Mouse (Mus musculus) heart, embryonic 14.5 days (tissue): ENCODE results near the gene Scube3. TPM values are rescaled to one million over a fixed set of nuclear protein-coding genes. Genes with fewer than 3 reads are reported as not detected.
A peak's percentile ranks its signal among the peaks of the same experiment; 100 is the strongest.

ENCODE experiments used
- ATAC-seq: fragments of 200-750 bp; cut with Nextera tagmentation; 2 replicates; pipeline ENCODE4 v1.8.0; 2017; ENCODE audit warnings: low read depth, moderate TSS enrichment; ENCODE audit not compliant: insufficient number of reproducible peaks, insufficient read depth, low FRiP score
- H3K27ac ChIP-seq, 2 experiments: fragments of 200-500 bp in 1 of 2; fragments of 300-500 bp in 1 of 2; sonication (generic) in 1 of 2; replicated peaks in 1 of 2; 2 replicates each; pipeline ENCODE4 v1.5.1; 2012 to 2014; ENCODE audit warnings: low read depth in 2 of 2, low read length in 2 of 2, control low read depth in 1 of 2, mild to moderate bottlenecking in 1 of 2, mixed read lengths in 1 of 2; ENCODE audit not compliant: control insufficient read depth in 1 of 2, insufficient read depth in 1 of 2
- H3K27me3 ChIP-seq: fragments of 300-500 bp; sonication (generic); 2 replicates; pipeline ENCODE4 v1.6.1; 2014; ENCODE audit warnings: mild to moderate bottlenecking, low read length, control low read depth; ENCODE audit not compliant: control insufficient read depth, insufficient read depth
- H3K36me3 ChIP-seq: fragments of 300-500 bp; sonication (generic); 2 replicates; pipeline ENCODE4 v1.6.1; 2014; ENCODE audit warnings: mild to moderate bottlenecking, control low read depth, low read length, mixed read lengths; ENCODE audit not compliant: control insufficient read depth, insufficient read depth
- H3K4me1 ChIP-seq, 2 experiments: fragments of 200-500 bp in 1 of 2; fragments of 300-500 bp in 1 of 2; sonication (generic) in 1 of 2; 2 replicates each; pipeline ENCODE4 v1.6.1; 2012 to 2014; ENCODE audit warnings: low read length in 2 of 2, control low read depth in 1 of 2, mixed read lengths in 1 of 2; ENCODE audit not compliant: control insufficient read depth in 2 of 2, insufficient read depth in 2 of 2
- H3K4me2 ChIP-seq: fragments of 300-500 bp; sonication (generic); 2 replicates; pipeline ENCODE4 v1.6.1; 2014; ENCODE audit warnings: mild to moderate bottlenecking, low read length
- H3K4me3 ChIP-seq, 2 experiments: fragments of 200-500 bp in 1 of 2; fragments of 300-500 bp in 1 of 2; sonication (generic) in 1 of 2; 2 replicates each; pipeline ENCODE4 v1.5.1; 2012 to 2014; ENCODE audit warnings: low read length in 2 of 2, mild to moderate bottlenecking in 2 of 2, control low read depth in 1 of 2, low read depth in 1 of 2, moderate library complexity in 1 of 2; ENCODE audit not compliant: control insufficient read depth in 1 of 2, insufficient read depth in 1 of 2
- H3K9ac ChIP-seq: fragments of 300-500 bp; sonication (generic); 2 replicates; pipeline ENCODE4 v1.6.1; 2014; ENCODE audit warnings: mild to moderate bottlenecking, low read length
- H3K9me3 ChIP-seq: fragments of 300-500 bp; sonication (generic); 2 replicates; pipeline ENCODE4 v1.6.1; 2016; ENCODE audit warnings: low read length, control low read depth; ENCODE audit not compliant: control insufficient read depth
- WGBS: fragments of 180-500 bp; shearing (Covaris S2); extraction: QIAGEN DNeasy Blood & Tissue Kit; methylation state at CpG from one replicate; pipeline ENCODE4 v1.1.7; 2014; 5-methylcytosine and 5-hydroxymethylcytosine counted together
- polyA plus RNA-seq: library from polyadenylated mRNA; unstranded; fragments of >200 nt; fragmentation: Nextera tagmentation; extraction: Ambion mirVana; gene quantifications from 2 replicates; pipeline ENCODE4 v1.2.1, GENCODE M21; 2014

Gene Scube3
- polyA plus RNA-seq, 1 experiment from 2014 or later: 1.4 TPM

DNA sequence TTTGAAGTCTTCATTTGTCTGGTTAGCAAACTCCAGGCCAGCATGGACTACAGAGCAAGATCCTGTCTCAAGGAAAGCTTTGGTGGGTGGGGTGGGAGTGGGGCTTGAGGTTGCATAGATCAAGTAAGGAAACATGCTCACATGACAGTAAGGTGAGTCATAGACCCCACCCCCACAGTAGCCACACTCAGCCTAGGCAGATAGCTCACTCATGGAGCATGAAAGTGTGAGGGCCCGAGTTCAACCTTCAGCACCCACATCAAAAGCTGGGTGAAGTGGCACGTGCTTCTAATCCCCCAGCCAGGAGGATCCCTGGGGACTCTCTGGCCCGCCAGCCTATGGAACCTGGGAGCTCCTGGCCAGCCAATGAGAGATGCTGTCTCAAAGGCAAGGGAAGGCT, 51.6 kb downstream of the Scube3 start:
- Histone ChIP-seq H3K4me1 (no peaks in the 10 kb centered on the region), H3K4me3 (no peak overlapping the region), H3K4me2 (no peak overlapping the region), H3K9ac (no peak overlapping the region), H3K9me3 (no peaks in the 10 kb centered on the region), H3K27me3 (no peaks in the 10 kb centered on the region), H3K36me3 (peaks cover 75% of the 10 kb centered on the region), H3K27ac (no peak overlapping the region)
- ATAC-seq: no peak
- 78% methylated on average over 3 of the region's 3 CpGs for whole genome bisulfite sequencing

DNA sequence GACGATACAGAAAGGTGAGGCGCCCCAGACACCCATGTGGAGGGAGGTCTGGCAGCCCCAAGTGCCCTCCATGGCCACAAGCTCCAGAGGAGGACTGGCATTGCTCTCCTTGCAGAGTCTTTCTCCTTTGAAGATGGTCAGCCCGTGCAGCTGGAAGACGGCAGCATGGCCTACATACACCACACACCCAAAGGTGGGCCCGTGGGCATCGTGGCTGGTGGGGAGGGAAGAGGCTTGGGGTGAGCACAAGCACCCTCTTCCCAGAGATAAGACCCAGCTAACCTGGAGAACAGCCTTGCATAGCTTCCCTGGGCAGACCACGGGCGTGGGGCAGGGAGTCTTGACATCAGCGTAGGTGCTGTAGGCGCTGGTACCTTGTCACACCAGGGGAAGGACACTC, 53.1 kb downstream of the Scube3 start:
- H3K27me3 ChIP-seq: no peaks in the 10 kb centered on the region
- no peak overlapping the region for H3K4me3 ChIP-seq
- H3K4me1 ChIP-seq: no peaks in the 10 kb centered on the region
- H3K9me3 ChIP-seq: no peaks in the 10 kb centered on the region
- H3K4me2 ChIP-seq: no peak overlapping the region
- no peak for ATAC-seq
- 94% methylated on average over 10 of the region's 10 CpGs for WGBS
- no peak overlapping the region for H3K27ac ChIP-seq
- H3K36me3 ChIP-seq: peaks cover 81% of the 10 kb centered on the region
- H3K9ac ChIP-seq: no peak overlapping the region

DNA sequence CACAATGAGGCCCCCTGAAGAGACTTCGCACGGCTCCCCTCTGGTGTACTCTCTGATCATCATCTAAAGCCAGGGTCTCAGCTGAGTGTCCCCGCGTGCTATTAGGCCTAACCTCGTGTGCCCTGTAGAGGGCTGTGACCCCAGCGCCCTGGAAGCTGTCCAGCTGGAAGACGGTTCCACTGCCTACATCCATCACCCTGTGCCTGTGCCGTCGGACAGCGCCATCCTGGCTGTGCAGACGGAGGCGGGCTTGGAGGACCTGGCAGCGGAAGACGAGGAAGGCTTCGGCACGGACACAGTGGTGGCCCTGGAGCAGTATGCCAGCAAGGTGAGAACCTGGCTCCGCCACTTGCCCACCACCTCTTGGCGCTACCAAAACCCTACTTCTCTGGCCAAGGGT, 55.7 kb downstream of the Scube3 start:
- Histone ChIP-seq H3K4me1 (no peaks in the 10 kb centered on the region), H3K4me2 (no peak overlapping the region), H3K9me3 (no peaks in the 10 kb centered on the region), H3K36me3 (peaks cover 85% of the 10 kb centered on the region), H3K4me3 (no peak overlapping the region), H3K9ac (no peak overlapping the region), H3K27me3 (no peaks in the 10 kb centered on the region), H3K27ac (no peak overlapping the region)
- WGBS: 85% methylated on average over 18 of the region's 18 CpGs
- no peak for ATAC-seq

DNA sequence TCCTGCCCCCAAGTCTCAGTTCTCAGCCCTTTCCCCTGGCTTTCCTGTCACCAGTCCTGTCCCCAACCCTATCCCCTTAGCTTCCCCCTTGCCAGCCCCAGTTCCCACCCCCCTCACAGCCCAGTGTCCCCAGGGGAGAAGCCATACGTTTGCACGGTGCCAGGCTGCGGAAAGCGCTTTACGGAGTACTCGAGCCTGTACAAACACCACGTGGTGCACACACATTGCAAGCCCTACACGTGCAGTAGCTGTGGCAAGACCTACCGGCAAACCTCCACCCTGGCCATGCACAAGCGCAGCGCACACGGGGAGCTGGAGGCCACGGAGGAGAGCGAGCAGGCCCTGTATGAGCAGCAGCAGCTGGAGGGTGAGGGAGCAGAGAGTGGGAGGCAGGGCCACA, 60.0 kb downstream of the Scube3 start:
- H3K27ac ChIP-seq: no peak overlapping the region
- no peaks in the 10 kb centered on the region for H3K27me3 ChIP-seq
- no peaks in the 10 kb centered on the region for H3K9me3 ChIP-seq
- peaks cover 74% of the 10 kb centered on the region for H3K36me3 ChIP-seq
- peaks cover 4 to 5% of the 10 kb centered on the region in 2 experiments for H3K4me1 ChIP-seq
- no peak for ATAC-seq
- H3K4me2 ChIP-seq: no peak overlapping the region
- no peak overlapping the region for H3K9ac ChIP-seq
- H3K4me3 ChIP-seq: no peak overlapping the region
- 83% methylated on average over 14 of the region's 14 CpGs for WGBS

DNA sequence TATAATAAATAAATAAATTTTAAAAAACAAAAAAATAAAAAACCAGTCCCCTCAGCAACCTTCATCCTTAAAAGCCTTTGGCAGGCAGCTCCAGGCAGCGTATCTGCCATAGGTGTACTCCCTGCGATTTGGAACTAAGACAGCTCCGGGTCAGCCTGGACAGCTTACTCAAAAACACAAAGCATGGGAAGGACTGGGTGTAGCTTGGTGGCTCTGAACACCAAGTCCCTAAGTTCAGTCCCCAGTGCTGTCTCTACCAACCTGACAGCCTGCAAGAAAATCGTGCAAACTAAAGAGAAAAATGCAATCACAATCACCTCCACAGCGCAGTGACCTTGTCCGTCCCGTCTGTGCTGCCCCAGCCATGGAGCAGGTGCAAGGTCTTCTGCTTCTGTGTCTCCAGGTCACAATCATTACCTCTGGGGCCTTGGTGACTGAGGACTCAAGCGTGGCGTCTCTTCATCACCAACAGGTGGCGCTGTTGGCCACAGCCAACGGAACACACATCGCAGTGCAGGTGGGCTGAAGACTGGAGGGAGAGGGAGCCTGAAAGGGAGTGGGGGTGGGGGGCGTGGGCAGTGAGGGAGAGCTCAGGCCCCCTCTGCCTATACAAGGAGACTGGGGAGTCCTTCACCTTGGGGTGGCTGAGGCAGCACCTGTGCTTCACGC, 62.2 kb downstream of the Scube3 start:
- peaks cover 56% of the 10 kb centered on the region for H3K36me3 ChIP-seq
- H3K27ac ChIP-seq: no peak overlapping the region
- H3K4me2 ChIP-seq: no peak overlapping the region
- H3K27me3 ChIP-seq: no peaks in the 10 kb centered on the region
- ATAC-seq: no peak
- 40% methylated on average over 14 of the region's 14 CpGs for WGBS
- peaks cover 12 to 16% of the 10 kb centered on the region in 2 experiments for H3K4me1 ChIP-seq
- no peak overlapping the region for H3K4me3 ChIP-seq
- H3K9me3 ChIP-seq: no peaks in the 10 kb centered on the region
- no peak overlapping the region for H3K9ac ChIP-seq

DNA sequence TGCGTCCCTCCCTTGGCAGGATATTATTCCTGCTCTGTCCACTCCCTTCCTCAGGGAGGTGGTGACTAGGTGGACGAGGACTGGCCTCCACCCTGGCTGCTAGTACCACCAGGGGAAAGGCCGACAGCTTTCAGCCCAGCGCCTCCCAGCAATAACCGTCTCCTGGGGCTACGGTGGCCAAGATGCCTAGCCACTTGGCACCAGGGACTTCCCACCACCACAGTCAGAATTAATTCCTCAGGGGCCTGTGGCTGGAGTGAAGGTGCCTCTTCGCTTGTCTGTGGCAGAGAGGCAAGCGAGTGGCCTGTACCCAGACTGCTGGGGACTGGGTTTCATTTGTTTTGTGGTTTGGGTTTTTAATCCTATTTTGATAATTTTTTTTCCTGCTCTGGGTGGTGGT, 63.5 kb downstream of the Scube3 start:
- H3K4me2 ChIP-seq: no peak overlapping the region
- H3K9ac ChIP-seq: no peak overlapping the region
- H3K36me3 ChIP-seq: peaks cover 44% of the 10 kb centered on the region
- WGBS: 91% methylated on average over 8 of the region's 8 CpGs
- peaks cover 12 to 16% of the 10 kb centered on the region in 2 experiments for H3K4me1 ChIP-seq
- no peaks in the 10 kb centered on the region for H3K27me3 ChIP-seq
- no peak for ATAC-seq
- H3K9me3 ChIP-seq: no peaks in the 10 kb centered on the region
- no peak overlapping the region for H3K27ac ChIP-seq
- H3K4me3 ChIP-seq: no peak overlapping the region

DNA sequence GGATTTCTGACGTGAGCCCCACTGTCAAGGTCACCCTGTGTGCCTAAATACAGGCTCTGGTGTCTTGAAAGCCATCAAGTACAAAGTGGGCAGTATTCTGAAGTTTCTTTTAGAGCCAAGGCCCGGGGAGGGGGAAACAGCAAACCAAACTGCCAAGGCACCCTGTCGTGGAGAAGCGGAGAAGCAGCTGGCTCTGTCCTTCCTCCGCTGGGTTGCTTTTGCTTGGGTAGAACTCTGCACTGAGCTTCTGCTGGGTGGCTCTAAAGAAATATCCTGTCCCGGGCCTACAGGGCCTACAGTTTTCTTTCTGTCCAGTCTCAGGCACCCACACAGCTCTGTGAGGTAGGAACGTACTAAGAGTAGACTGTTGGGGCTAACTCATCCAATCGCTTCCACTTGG, 65.2 kb downstream of the Scube3 start:
- H3K36me3 ChIP-seq: peaks cover 27% of the 10 kb centered on the region
- peak overlapping the region; percentile 72; the same call in 1 of the 2 replicates for H3K9ac ChIP-seq
- no peak overlapping the region for H3K4me3 ChIP-seq
- peak overlapping the region; percentile 47 to 51 for H3K27ac ChIP-seq
- H3K4me2 ChIP-seq: no peak overlapping the region
- peaks cover 12 to 16% of the 10 kb centered on the region in 2 experiments for H3K4me1 ChIP-seq
- 0 out of 2 replicates have a peak, but pooled peaks have one; percentile 3 for ATAC-seq
- H3K9me3 ChIP-seq: no peaks in the 10 kb centered on the region
- WGBS: 59% methylated on average over 8 of the region's 8 CpGs
- H3K27me3 ChIP-seq: no peaks in the 10 kb centered on the region
